Mouse (Mus musculus) intestine, embryonic 16.5 days (tissue): ENCODE results near the gene Rbm43. TPM values are rescaled to one million over a fixed set of nuclear protein-coding genes. Genes with fewer than 3 reads are reported as not detected.
"Not testable (repeated sequence)": the region's sequence is repeated elsewhere in the genome, so short reads cannot be mapped to it uniquely, and the experiment has no call there.

Source experiments
- ATAC-seq: fragments of 200-750 bp; cut with Nextera tagmentation; 2 replicates; pipeline ENCODE4 v1.8.0; 2017; ENCODE audit warnings: moderate TSS enrichment, moderate library complexity
- H3K27ac ChIP-seq: fragments of 300-500 bp; sonication (generic); 2 replicates; pipeline ENCODE4 v1.5.1; 2014; ENCODE audit warnings: mild to moderate bottlenecking, low read length
- H3K27me3 ChIP-seq: fragments of 300-500 bp; sonication (generic); replicated peaks from 2 replicates; pipeline ENCODE4 v1.6.1; 2014; ENCODE audit warnings: low read length, control low read depth, mixed read lengths; ENCODE audit not compliant: control insufficient read depth, insufficient read depth
- H3K36me3 ChIP-seq: fragments of 300-500 bp; sonication (generic); 2 replicates; pipeline ENCODE4 v1.6.1; 2014; ENCODE audit warnings: low read length, control low read depth; ENCODE audit not compliant: control insufficient read depth, insufficient read depth
- H3K4me1 ChIP-seq: fragments of 300-500 bp; sonication (generic); 2 replicates; pipeline ENCODE4 v1.6.1; 2014; ENCODE audit warnings: low read length, control low read depth, mixed read lengths; ENCODE audit not compliant: control insufficient read depth, insufficient read depth
- H3K4me2 ChIP-seq: fragments of 300-500 bp; sonication (generic); 2 replicates; pipeline ENCODE4 v1.6.1; 2014; ENCODE audit warnings: low read depth, low read length, control low read depth
- H3K4me3 ChIP-seq: fragments of 300-500 bp; sonication (generic); 2 replicates; pipeline ENCODE4 v1.5.1; 2014; ENCODE audit warnings: mild to moderate bottlenecking, low read length
- H3K9ac ChIP-seq: fragments of 300-500 bp; sonication (generic); 2 replicates; pipeline ENCODE4 v1.6.1; 2014; ENCODE audit warnings: low read depth, low read length
- H3K9me3 ChIP-seq: fragments of 300-500 bp; sonication (generic); 2 replicates; pipeline ENCODE4 v1.6.1; 2016; ENCODE audit warnings: low read length, control low read depth; ENCODE audit not compliant: control insufficient read depth
- WGBS: fragments of 180-500 bp; shearing (Covaris S2); extraction: QIAGEN DNeasy Blood & Tissue Kit; methylation state at CpG from one replicate; pipeline ENCODE4 v1.1.7; 2014; 5-methylcytosine and 5-hydroxymethylcytosine counted together
- polyA plus RNA-seq: library from polyadenylated mRNA; unstranded; fragments of >200 nt; fragmentation: Nextera tagmentation; extraction: Ambion mirVana; gene quantifications from 2 replicates; pipeline ENCODE4 v1.2.1, GENCODE M21; 2015

Rbm43 gene
- polyA plus RNA-seq, 1 experiment from 2014 or later = 9.3 TPM

- Histone ChIP-seq H3K4me3 (no peak overlapping the region), H3K4me1 (no peaks in the 10 kb centered on the region), H3K36me3 (no peaks in the 10 kb centered on the region), H3K9me3 (no peaks in the 10 kb centered on the region), H3K9ac (no peak overlapping the region), H3K27me3 (no peaks in the 10 kb centered on the region), H3K4me2 (no peak overlapping the region), H3K27ac (no peak overlapping the region)
- WGBS = 77% methylated on average over 4 of the region's 4 CpGs
- ATAC-seq = no peak
These were observed 44.0 kb downstream of the Rbm43 start for GRCm38 (mm10) chr2:51890961-51891360.

GRCm38 (mm10) chr2:51890139-51890538 lies 44.8 kb downstream of the Rbm43 start:
- H3K4me2 ChIP-seq, H3K27ac ChIP-seq: not testable (repeated sequence)

GRCm38 (mm10) chr2:51880143-51880542 lies 54.8 kb downstream of the Rbm43 start:
- no peak for ATAC-seq
- Histone ChIP-seq H3K36me3 (no peaks in the 10 kb centered on the region), H3K4me2 (no peak overlapping the region), H3K9ac (no peak overlapping the region), H3K4me1 (no peaks in the 10 kb centered on the region), H3K4me3 (no peak overlapping the region), H3K9me3 (no peaks in the 10 kb centered on the region), H3K27ac (no peak overlapping the region), H3K27me3 (no peaks in the 10 kb centered on the region)
- WGBS = 75% methylated on average over 1 of the region's 1 CpGs

More at GRCm38 (mm10) chr2:51890139-51890538, 44.8 kb downstream of the Rbm43 start:
- over 99% methylated on average over 10 of the region's 26 CpGs for WGBS
- not testable (repeated sequence) for H3K9me3 ChIP-seq, H3K27me3 ChIP-seq, H3K36me3 ChIP-seq, ATAC-seq, H3K4me1 ChIP-seq, H3K9ac ChIP-seq, H3K4me3 ChIP-seq

Other genes with a start within 250 kb of the Rbm43 start
- gene Nmi, start 38.3 kb upstream of the Rbm43 start, polyA plus RNA-seq = 18.7 and 21.4 TPM in 2 replicates
- 2.1 and 2.3 TPM in 2 replicates for gene Tnfaip6, start 102.8 kb upstream of the Rbm43 start, polyA plus RNA-seq
- 11.5 and 11.8 TPM in 2 replicates for gene Rif1, start 137.7 kb upstream of the Rbm43 start, polyA plus RNA-seq